Mouse (Mus musculus) stomach, embryonic 14.5 days (tissue): ENCODE measurements at regions not wholly inside any gene's neighbourhood (a gene's known extent, or its start where the extent isn't known, plus 50 kb on each side); places are given as distances from the start of the nearest gene placed in this dataset.

ENCODE experiments used
- ATAC-seq: fragments of 200-750 bp; cut with Nextera tagmentation; 2 replicates; pipeline ENCODE4 v1.8.0; 2017; ENCODE audit warnings: low read depth, moderate TSS enrichment; ENCODE audit not compliant: insufficient number of reproducible peaks, insufficient read depth, low FRiP score
- H3K27ac ChIP-seq: fragments of 300-500 bp; sonication (generic); 2 replicates; pipeline ENCODE4 v1.5.1; 2014; ENCODE audit warnings: mild to moderate bottlenecking, low read length, moderate library complexity, mixed read lengths
- H3K27me3 ChIP-seq: fragments of 300-500 bp; sonication (generic); 2 replicates; pipeline ENCODE4 v1.6.1; 2014; ENCODE audit warnings: low read length, control low read depth, mixed read lengths; ENCODE audit not compliant: control insufficient read depth, insufficient read depth
- H3K36me3 ChIP-seq: fragments of 300-500 bp; sonication (generic); 2 replicates; pipeline ENCODE4 v1.6.1; 2014; ENCODE audit warnings: mild to moderate bottlenecking, control low read depth, low read length, moderate library complexity, mixed read lengths; ENCODE audit not compliant: control insufficient read depth, insufficient read depth
- H3K4me1 ChIP-seq: fragments of 300-500 bp; sonication (generic); 2 replicates; pipeline ENCODE4 v1.6.1; 2014; ENCODE audit warnings: low read length, control low read depth, mixed read lengths; ENCODE audit not compliant: control insufficient read depth, insufficient read depth
- H3K4me2 ChIP-seq: fragments of 300-500 bp; sonication (generic); replicated peaks from 2 replicates; pipeline ENCODE4 v1.6.1; 2014; ENCODE audit warnings: low read depth, low read length, control low read depth
- H3K4me3 ChIP-seq: fragments of 300-500 bp; sonication (generic); 2 replicates; pipeline ENCODE4 v1.5.1; 2014; ENCODE audit warnings: low read depth, low read length, control low read depth
- H3K9ac ChIP-seq: fragments of 300-500 bp; sonication (generic); replicated peaks from 2 replicates; pipeline ENCODE4 v1.6.1; 2014; ENCODE audit warnings: low read depth, mild to moderate bottlenecking, control low read depth, low read length, moderate library complexity, mixed read lengths
- H3K9me3 ChIP-seq: fragments of 300-500 bp; sonication (generic); 2 replicates; pipeline ENCODE4 v1.6.1; 2016; ENCODE audit warnings: low read depth, low read length, control low read depth; ENCODE audit not compliant: control insufficient read depth
- WGBS: fragments of 180-500 bp; shearing (Covaris S2); extraction: QIAGEN DNeasy Blood & Tissue Kit; methylation state at CpG from one replicate; pipeline ENCODE4 v1.1.7; 2014; 5-methylcytosine and 5-hydroxymethylcytosine counted together

GRCm38 (mm10) chr2:106161877-106162276 is 158.5 kb upstream of the Dnajc24 start:
- H3K36me3 ChIP-seq, result no peaks in the 10 kb centered on the region
- no peaks in the 10 kb centered on the region for H3K9me3 ChIP-seq
- H3K27me3 ChIP-seq, result no peaks in the 10 kb centered on the region
- no peak overlapping the region for H3K9ac ChIP-seq
- H3K4me1 ChIP-seq, result no peaks in the 10 kb centered on the region
- WGBS, result 87% methylated on average over 5 of the region's 5 CpGs
- H3K4me2 ChIP-seq, result no peak overlapping the region
- no peak for ATAC-seq
- H3K4me3 ChIP-seq, result no peak overlapping the region
- no peak overlapping the region for H3K27ac ChIP-seq

- H3K4me3 ChIP-seq, result no peak overlapping the region
- H3K9me3 ChIP-seq, result no peaks in the 10 kb centered on the region
- no peaks in the 10 kb centered on the region for H3K36me3 ChIP-seq
- H3K9ac ChIP-seq, result no peak overlapping the region
- H3K4me1 ChIP-seq, result no peaks in the 10 kb centered on the region
- H3K27ac ChIP-seq, result no peak overlapping the region
- no peaks in the 10 kb centered on the region for H3K27me3 ChIP-seq
- H3K4me2 ChIP-seq, result no peak overlapping the region
- no peak for ATAC-seq
- 35% methylated on average over 3 of the region's 3 CpGs for WGBS
These were observed 146.4 kb upstream of the Dnajc24 start for GRCm38 (mm10) chr2:106149701-106150100.

DNA sequence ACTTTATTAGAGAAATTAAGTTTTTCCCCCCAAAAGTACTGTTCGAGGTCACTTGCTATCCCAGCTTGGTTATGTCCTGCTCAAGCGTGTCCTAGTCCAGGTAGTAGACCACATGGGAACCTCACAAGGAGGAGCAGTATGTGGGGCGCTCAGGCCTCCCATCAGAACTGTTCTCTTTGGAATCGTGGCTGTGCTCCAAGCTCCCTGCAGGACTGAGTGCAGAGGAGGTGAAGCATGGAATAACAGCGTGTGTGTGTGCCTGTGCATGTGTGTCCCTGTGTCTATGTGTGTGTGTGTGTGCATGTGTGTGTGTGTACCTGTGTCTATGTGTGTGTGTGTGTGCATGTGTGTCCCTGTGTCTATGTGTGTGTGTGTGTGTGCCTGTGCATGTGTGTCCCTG is 137.6 kb upstream of the Dnajc24 start:
- Histone ChIP-seq H3K9ac (no peak overlapping the region), H3K9me3 (no peaks in the 10 kb centered on the region), H3K27ac (no peak overlapping the region), H3K4me3 (no peak overlapping the region), H3K4me1 (no peaks in the 10 kb centered on the region), H3K36me3 (no peaks in the 10 kb centered on the region), H3K4me2 (no peak overlapping the region), H3K27me3 (no peaks in the 10 kb centered on the region)
- ATAC-seq, result no peak
- WGBS, result 93% methylated on average over 5 of the region's 5 CpGs

- H3K9ac ChIP-seq, result no peak overlapping the region
- H3K27me3 ChIP-seq, result no peaks in the 10 kb centered on the region
- H3K36me3 ChIP-seq, result no peaks in the 10 kb centered on the region
- 83% methylated on average over 2 of the region's 2 CpGs for WGBS
- H3K4me2 ChIP-seq, result no peak overlapping the region
- no peaks in the 10 kb centered on the region for H3K9me3 ChIP-seq
- H3K4me1 ChIP-seq, result no peaks in the 10 kb centered on the region
- no peak for ATAC-seq
- no peak overlapping the region for H3K27ac ChIP-seq
- no peak overlapping the region for H3K4me3 ChIP-seq
These were observed 97.7 kb upstream of the Dnajc24 start for GRCm38 (mm10) chr2:106101002-106101401.

GRCm38 (mm10) chr2:106086121-106086520 is 82.8 kb upstream of the Dnajc24 start:
- Histone ChIP-seq H3K4me3 (no peak overlapping the region), H3K4me1 (no peaks in the 10 kb centered on the region), H3K27me3 (no peaks in the 10 kb centered on the region), H3K36me3 (no peaks in the 10 kb centered on the region), H3K9me3 (no peaks in the 10 kb centered on the region), H3K4me2 (no peak overlapping the region), H3K9ac (no peak overlapping the region), H3K27ac (no peak overlapping the region)
- 66% methylated on average over 8 of the region's 8 CpGs for WGBS
- ATAC-seq, result no peak

GRCm38 (mm10) chr2:106083801-106084800 is 80.8 kb upstream of the Dnajc24 start:
- ATAC-seq, result no peak
- Histone ChIP-seq H3K4me3 (no peak overlapping the region), H3K9ac (no peak overlapping the region), H3K27ac (no peak overlapping the region), H3K4me2 (no peak overlapping the region), H3K4me1 (no peaks in the 10 kb centered on the region), H3K27me3 (no peaks in the 10 kb centered on the region), H3K9me3 (no peaks in the 10 kb centered on the region), H3K36me3 (no peaks in the 10 kb centered on the region)
- 45% methylated on average over 11 of the region's 11 CpGs for WGBS

- Histone ChIP-seq H3K27me3 (no peaks in the 10 kb centered on the region), H3K4me3 (no peak overlapping the region), H3K4me1 (no peaks in the 10 kb centered on the region), H3K4me2 (no peak overlapping the region), H3K9ac (no peak overlapping the region), H3K9me3 (no peaks in the 10 kb centered on the region), H3K27ac (no peak overlapping the region), H3K36me3 (no peaks in the 10 kb centered on the region)
- 60% methylated on average over 8 of the region's 8 CpGs for WGBS
- no peak for ATAC-seq
These were observed 79.7 kb upstream of the Dnajc24 start for GRCm38 (mm10) chr2:106083001-106083400.

DNA sequence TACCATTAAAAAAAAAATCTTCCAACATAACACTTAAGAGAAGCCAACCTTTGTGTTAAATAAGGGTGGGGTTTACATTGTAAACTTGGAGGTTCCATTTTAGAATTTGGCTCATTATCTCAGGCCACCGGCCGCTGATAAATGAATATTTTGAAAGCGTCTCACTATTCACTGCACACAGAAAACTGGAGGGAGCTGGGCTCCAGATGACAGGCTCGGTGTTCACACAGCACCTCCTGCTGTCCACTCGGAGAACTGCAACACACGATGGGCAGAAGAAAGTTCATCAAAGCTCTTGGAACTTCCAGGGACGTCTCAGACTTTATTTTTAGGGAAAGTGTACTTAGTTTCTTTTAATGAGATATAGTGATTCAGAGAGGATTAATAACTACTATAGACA is 78.6 kb upstream of the Dnajc24 start:
- H3K4me2 ChIP-seq, result no peak overlapping the region
- no peak overlapping the region for H3K27ac ChIP-seq
- H3K27me3 ChIP-seq, result no peaks in the 10 kb centered on the region
- no peaks in the 10 kb centered on the region for H3K36me3 ChIP-seq
- no peaks in the 10 kb centered on the region for H3K4me1 ChIP-seq
- no peak for ATAC-seq
- H3K9ac ChIP-seq, result no peak overlapping the region
- 4% methylated on average over 7 of the region's 7 CpGs for WGBS
- no peak overlapping the region for H3K4me3 ChIP-seq
- H3K9me3 ChIP-seq, result no peaks in the 10 kb centered on the region
